Mouse (Mus musculus): ENCODE measurements at regions not wholly inside any gene's neighbourhood (a gene's known extent, or its start where the extent isn't known, plus 50 kb on each side); places are given as distances from the start of the nearest gene placed in this dataset.

- WGBS, result 93% methylated on average over 3 of the region's 3 CpGs
- no peaks in the 10 kb centered on the region for H3K9me3 ChIP-seq (ENCODE audit: control insufficient read depth, low read length)
- ATAC-seq (replicated peaks; ENCODE audit: low FRiP score) (no peak), DNase-seq (ENCODE audit: low spot score) (no peak)
- no peaks in the 10 kb centered on the region for H3K4me1 ChIP-seq (replicated peaks; ENCODE audit: control insufficient read depth, insufficient read depth, low read length)
- H3K36me3 ChIP-seq (ENCODE audit: control insufficient read depth, insufficient read depth, low read length), result no peaks in the 10 kb centered on the region
- H3K4me3 ChIP-seq (ENCODE audit: low read depth, low read length), result no peak overlapping the region
- no peak overlapping the region for H3K9ac ChIP-seq (ENCODE audit: low read length)
- no peak overlapping the region for H3K27ac ChIP-seq (ENCODE audit: low read depth, low read length)
- H3K4me2 ChIP-seq (ENCODE audit: low read depth, low read length, severe bottlenecking), result no peak overlapping the region
- no peaks in the 10 kb centered on the region for H3K27me3 ChIP-seq (ENCODE audit: control insufficient read depth, insufficient read depth, low read length)
Measured at GRCm38 (mm10) chr13:28504340-28504739, 247.0 kb downstream of the Gm11361 start.

GRCm38 (mm10) chr13:28502171-28502570 is 244.8 kb downstream of the Gm11361 start:
- DNase-seq (ENCODE audit: low spot score), result no peak
- no peak for ATAC-seq (replicated peaks; ENCODE audit: low FRiP score)
- no peak overlapping the region for H3K4me2 ChIP-seq (ENCODE audit: low read depth, low read length, severe bottlenecking)
- H3K36me3 ChIP-seq (ENCODE audit: control insufficient read depth, insufficient read depth, low read length), result no peaks in the 10 kb centered on the region
- no peak overlapping the region for H3K9ac ChIP-seq (ENCODE audit: low read length)
- no peaks in the 10 kb centered on the region for H3K4me1 ChIP-seq (replicated peaks; ENCODE audit: control insufficient read depth, insufficient read depth, low read length)
- no peaks in the 10 kb centered on the region for H3K9me3 ChIP-seq (ENCODE audit: control insufficient read depth, low read length)
- WGBS, result 65% methylated on average over 2 of the region's 2 CpGs
- no peak overlapping the region for H3K27ac ChIP-seq (ENCODE audit: low read depth, low read length)
- no peak overlapping the region for H3K4me3 ChIP-seq (ENCODE audit: low read depth, low read length)
- H3K27me3 ChIP-seq (ENCODE audit: control insufficient read depth, insufficient read depth, low read length), result no peaks in the 10 kb centered on the region

GRCm38 (mm10) chr13:28500697-28501096 is 243.4 kb downstream of the Gm11361 start:
- ATAC-seq (replicated peaks; ENCODE audit: low FRiP score) (no peak), DNase-seq (ENCODE audit: low spot score) (no peak)
- H3K4me1 ChIP-seq (replicated peaks; ENCODE audit: control insufficient read depth, insufficient read depth, low read length), result no peaks in the 10 kb centered on the region
- H3K36me3 ChIP-seq (ENCODE audit: control insufficient read depth, insufficient read depth, low read length), result no peaks in the 10 kb centered on the region
- H3K4me2 ChIP-seq (ENCODE audit: low read depth, low read length, severe bottlenecking), result no peak overlapping the region
- no peak overlapping the region for H3K27ac ChIP-seq (ENCODE audit: low read depth, low read length)
- WGBS, result 93% methylated on average over 6 of the region's 6 CpGs
- H3K27me3 ChIP-seq (ENCODE audit: control insufficient read depth, insufficient read depth, low read length), result no peaks in the 10 kb centered on the region
- H3K9ac ChIP-seq (ENCODE audit: low read length), result no peak overlapping the region
- H3K9me3 ChIP-seq (ENCODE audit: control insufficient read depth, low read length), result no peaks in the 10 kb centered on the region
- no peak overlapping the region for H3K4me3 ChIP-seq (ENCODE audit: low read depth, low read length)

DNA sequence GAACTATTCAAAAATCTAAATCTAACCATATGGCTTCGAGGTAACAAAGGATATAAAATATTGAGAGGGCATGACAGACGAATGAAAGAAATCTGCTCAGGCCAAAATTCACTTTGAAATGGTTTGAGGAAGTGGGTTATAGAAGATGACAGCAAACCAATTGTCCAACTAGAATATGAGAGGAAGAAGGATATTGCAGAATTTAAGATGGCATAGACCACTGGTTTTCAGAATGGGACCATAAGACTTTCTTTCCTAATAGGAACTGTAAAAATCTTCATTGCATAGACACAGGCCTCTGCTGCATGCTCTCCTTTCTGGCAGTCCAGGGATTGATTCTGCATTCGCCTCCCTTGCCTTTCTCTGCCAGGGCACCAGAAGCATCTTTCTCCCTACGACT is 240.2 kb downstream of the Gm11361 start:
- Histone ChIP-seq H3K27me3 (ENCODE audit: control insufficient read depth, insufficient read depth, low read length) (no peaks in the 10 kb centered on the region), H3K9me3 (ENCODE audit: control insufficient read depth, low read length) (no peaks in the 10 kb centered on the region), H3K4me1 (replicated peaks; ENCODE audit: control insufficient read depth, insufficient read depth, low read length) (no peaks in the 10 kb centered on the region), H3K4me2 (ENCODE audit: low read depth, low read length, severe bottlenecking) (no peak overlapping the region), H3K4me3 (ENCODE audit: low read depth, low read length) (no peak overlapping the region), H3K9ac (ENCODE audit: low read length) (no peak overlapping the region), H3K36me3 (ENCODE audit: control insufficient read depth, insufficient read depth, low read length) (no peaks in the 10 kb centered on the region), H3K27ac (ENCODE audit: low read depth, low read length) (no peak overlapping the region)
- ATAC-seq (replicated peaks; ENCODE audit: low FRiP score) (no peak), DNase-seq (ENCODE audit: low spot score) (no peak)
- WGBS, result 91% methylated on average over 4 of the region's 4 CpGs

DNA sequence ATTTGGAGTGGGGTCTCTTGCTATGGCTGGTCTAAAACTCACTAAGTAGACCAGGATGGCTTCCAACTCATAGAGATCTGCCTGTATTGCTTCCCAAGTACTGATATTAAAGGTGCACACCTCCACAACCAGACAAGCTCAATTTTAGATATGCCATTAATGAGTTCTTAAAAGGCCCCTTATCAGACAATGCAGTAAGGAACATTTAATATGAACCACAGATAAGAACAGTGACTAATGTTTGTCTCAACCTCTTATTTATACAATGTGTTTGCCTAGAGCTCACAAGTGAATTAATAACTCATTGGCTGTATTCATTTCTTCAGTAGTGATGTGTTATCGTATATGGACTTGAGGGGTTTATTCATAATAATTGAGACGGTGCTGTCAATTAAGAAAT is 234.7 kb downstream of the Gm11361 start:
- no peak overlapping the region for H3K27ac ChIP-seq (ENCODE audit: low read depth, low read length)
- no peaks in the 10 kb centered on the region for H3K4me1 ChIP-seq (replicated peaks; ENCODE audit: control insufficient read depth, insufficient read depth, low read length)
- no peak overlapping the region for H3K4me2 ChIP-seq (ENCODE audit: low read depth, low read length, severe bottlenecking)
- no peak overlapping the region for H3K4me3 ChIP-seq (ENCODE audit: low read depth, low read length)
- H3K9ac ChIP-seq (ENCODE audit: low read length), result no peak overlapping the region
- WGBS, result 83% methylated on average over 2 of the region's 2 CpGs
- ATAC-seq (replicated peaks; ENCODE audit: low FRiP score) (no peak), DNase-seq (ENCODE audit: low spot score) (no peak)
- no peaks in the 10 kb centered on the region for H3K9me3 ChIP-seq (ENCODE audit: control insufficient read depth, low read length)
- H3K36me3 ChIP-seq (ENCODE audit: control insufficient read depth, insufficient read depth, low read length), result no peaks in the 10 kb centered on the region; the same call in 1 of the 2 replicates
- no peaks in the 10 kb centered on the region for H3K27me3 ChIP-seq (ENCODE audit: control insufficient read depth, insufficient read depth, low read length)

- no peak overlapping the region for H3K9ac ChIP-seq (ENCODE audit: low read length)
- no peak for ATAC-seq (replicated peaks; ENCODE audit: low FRiP score)
- no peak overlapping the region for H3K4me3 ChIP-seq (ENCODE audit: low read depth, low read length)
- H3K27me3 ChIP-seq (ENCODE audit: control insufficient read depth, insufficient read depth, low read length), result no peaks in the 10 kb centered on the region
- H3K4me2 ChIP-seq (ENCODE audit: low read depth, low read length, severe bottlenecking), result no peak overlapping the region
- WGBS, result 85% methylated on average over 3 of the region's 3 CpGs
- no peak overlapping the region for H3K27ac ChIP-seq (ENCODE audit: low read depth, low read length)
- no peak for DNase-seq (ENCODE audit: low spot score)
- no peaks in the 10 kb centered on the region; the same call in 1 of the 2 replicates for H3K36me3 ChIP-seq (ENCODE audit: control insufficient read depth, insufficient read depth, low read length)
- H3K9me3 ChIP-seq (ENCODE audit: control insufficient read depth, low read length), result no peaks in the 10 kb centered on the region
- H3K4me1 ChIP-seq (replicated peaks; ENCODE audit: control insufficient read depth, insufficient read depth, low read length), result no peaks in the 10 kb centered on the region
Measured at GRCm38 (mm10) chr13:28483727-28484126, 226.4 kb downstream of the Gm11361 start.

DNA sequence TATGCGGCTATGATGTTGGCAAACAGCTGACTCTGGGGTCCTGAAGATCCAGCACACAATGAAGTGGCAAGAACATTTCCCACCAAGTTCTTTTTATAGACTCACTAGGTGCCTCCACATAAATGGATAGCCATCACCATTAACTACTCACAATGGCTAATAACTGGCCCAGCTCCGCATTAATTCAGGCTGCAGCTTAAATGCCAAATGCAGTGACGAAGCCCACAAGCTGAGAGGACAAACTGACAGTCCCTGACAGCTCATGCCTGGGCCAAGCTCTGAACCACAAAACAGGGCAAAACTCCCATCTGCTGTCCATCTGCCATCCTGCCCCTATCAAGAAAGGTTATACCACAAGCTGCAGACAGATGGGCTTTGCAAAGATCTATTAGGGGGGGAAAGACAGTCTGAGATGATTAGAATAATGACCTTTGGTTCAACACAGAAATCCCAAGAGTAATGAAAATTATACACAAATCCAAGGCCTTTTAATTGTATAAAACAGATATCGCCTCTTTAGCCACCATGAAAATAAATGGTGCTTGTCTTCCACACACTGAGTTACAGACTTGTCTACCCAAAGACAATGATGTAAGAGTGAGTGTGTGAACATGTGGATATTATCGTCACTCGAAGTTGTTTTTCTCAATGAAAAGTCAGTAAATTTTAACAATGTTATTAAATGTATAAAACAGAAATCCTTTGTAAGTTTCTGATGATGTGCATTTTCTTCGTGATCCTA is 224.1 kb downstream of the Gm11361 start:
- H3K27ac ChIP-seq (ENCODE audit: low read depth, low read length), result no peak overlapping the region
- H3K9ac ChIP-seq (ENCODE audit: low read length), result no peak overlapping the region
- no peaks in the 10 kb centered on the region for H3K9me3 ChIP-seq (ENCODE audit: control insufficient read depth, low read length)
- no peaks in the 10 kb centered on the region for H3K36me3 ChIP-seq (ENCODE audit: control insufficient read depth, insufficient read depth, low read length)
- ATAC-seq (replicated peaks; ENCODE audit: low FRiP score) (peak; percentile 89), DNase-seq (ENCODE audit: low spot score) (peak; percentile 60)
- H3K27me3 ChIP-seq (ENCODE audit: control insufficient read depth, insufficient read depth, low read length), result no peaks in the 10 kb centered on the region
- no peak overlapping the region for H3K4me2 ChIP-seq (ENCODE audit: low read depth, low read length, severe bottlenecking)
- H3K4me1 ChIP-seq (replicated peaks; ENCODE audit: control insufficient read depth, insufficient read depth, low read length), result no peaks in the 10 kb centered on the region
- WGBS, result 74% methylated on average over 7 of the region's 7 CpGs
- no peak overlapping the region for H3K4me3 ChIP-seq (ENCODE audit: low read depth, low read length)

DNA sequence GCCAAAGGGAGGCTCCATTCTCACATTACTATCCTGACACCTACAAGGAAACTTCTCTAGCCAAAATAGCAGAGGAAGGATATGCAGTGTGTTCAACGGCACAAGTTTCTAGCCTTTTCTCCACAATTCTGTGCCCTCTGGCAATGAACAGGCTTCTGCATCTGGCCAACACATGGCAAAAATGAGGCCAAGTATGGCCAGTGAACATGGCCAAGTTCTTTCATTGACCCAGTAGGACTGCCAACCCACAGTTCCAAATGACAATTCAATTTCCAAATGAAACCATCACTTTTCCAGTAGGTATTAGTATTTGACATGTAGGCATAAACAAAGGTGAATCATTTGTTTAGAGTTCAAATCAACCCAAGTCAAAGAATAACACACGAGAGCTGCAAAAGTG is 208.8 kb downstream of the Gm11361 start:
- no peaks in the 10 kb centered on the region for H3K4me1 ChIP-seq (replicated peaks; ENCODE audit: control insufficient read depth, insufficient read depth, low read length)
- DNase-seq (ENCODE audit: low spot score), result no peak
- WGBS, result 89% methylated on average over 2 of the region's 2 CpGs
- H3K27me3 ChIP-seq (ENCODE audit: control insufficient read depth, insufficient read depth, low read length), result no peaks in the 10 kb centered on the region
- no peak overlapping the region for H3K9ac ChIP-seq (ENCODE audit: low read length)
- H3K36me3 ChIP-seq (ENCODE audit: control insufficient read depth, insufficient read depth, low read length), result no peaks in the 10 kb centered on the region
- no peaks in the 10 kb centered on the region for H3K9me3 ChIP-seq (ENCODE audit: control insufficient read depth, low read length)
- no peak overlapping the region for H3K27ac ChIP-seq (ENCODE audit: low read depth, low read length)
- H3K4me2 ChIP-seq (ENCODE audit: low read depth, low read length, severe bottlenecking), result no peak overlapping the region
- ATAC-seq (replicated peaks; ENCODE audit: low FRiP score), result no peak
- no peak overlapping the region for H3K4me3 ChIP-seq (ENCODE audit: low read depth, low read length)

- no peak overlapping the region for H3K4me2 ChIP-seq (ENCODE audit: low read depth, low read length, severe bottlenecking)
- H3K4me1 ChIP-seq (replicated peaks; ENCODE audit: control insufficient read depth, insufficient read depth, low read length), result no peaks in the 10 kb centered on the region
- ATAC-seq (replicated peaks; ENCODE audit: low FRiP score) (no peak), DNase-seq (ENCODE audit: low spot score) (no peak)
- no peaks in the 10 kb centered on the region for H3K27me3 ChIP-seq (ENCODE audit: control insufficient read depth, insufficient read depth, low read length)
- H3K36me3 ChIP-seq (ENCODE audit: control insufficient read depth, insufficient read depth, low read length), result no peaks in the 10 kb centered on the region
- no peak overlapping the region for H3K9ac ChIP-seq (ENCODE audit: low read length)
- 96% methylated on average over 2 of the region's 2 CpGs for WGBS
- no peaks in the 10 kb centered on the region for H3K9me3 ChIP-seq (ENCODE audit: control insufficient read depth, low read length)
- no peak overlapping the region for H3K4me3 ChIP-seq (ENCODE audit: low read depth, low read length)
- no peak overlapping the region for H3K27ac ChIP-seq (ENCODE audit: low read depth, low read length)
Measured at GRCm38 (mm10) chr13:28465187-28465880, 208.0 kb downstream of the Gm11361 start.

Measured in forebrain, embryonic 11.5 days (tissue).